Mouse (Mus musculus) megakaryocyte, embryonic 14.5 days (primary cell): ENCODE results near the gene Fdxr.

ENCODE experiments used
- FLI1 ChIP-seq: IDR thresholded peaks from 2 replicates; pipeline ENCODE4 v1.6.1; 2012; ENCODE audit warnings: low read length, inconsistent platforms, mixed read lengths
- GATA1 ChIP-seq: IDR thresholded peaks from 3 replicates; pipeline ENCODE4 v1.6.1; 2012; ENCODE audit warnings: mixed read lengths, low read length, inconsistent platforms, borderline replicate concordance

GRCm38 (mm10) chr11:115247240-115247639 is 29.6 kb downstream of the Fdxr start:
- no peak for TF ChIP-seq GATA1
- no peak for TF ChIP-seq FLI1
